Mouse (Mus musculus): ENCODE measurements at regions not wholly inside any gene's neighbourhood (a gene's known extent, or its start where the extent isn't known, plus 50 kb on each side); places are given as distances from the start of the nearest gene placed in this dataset.

DNA sequence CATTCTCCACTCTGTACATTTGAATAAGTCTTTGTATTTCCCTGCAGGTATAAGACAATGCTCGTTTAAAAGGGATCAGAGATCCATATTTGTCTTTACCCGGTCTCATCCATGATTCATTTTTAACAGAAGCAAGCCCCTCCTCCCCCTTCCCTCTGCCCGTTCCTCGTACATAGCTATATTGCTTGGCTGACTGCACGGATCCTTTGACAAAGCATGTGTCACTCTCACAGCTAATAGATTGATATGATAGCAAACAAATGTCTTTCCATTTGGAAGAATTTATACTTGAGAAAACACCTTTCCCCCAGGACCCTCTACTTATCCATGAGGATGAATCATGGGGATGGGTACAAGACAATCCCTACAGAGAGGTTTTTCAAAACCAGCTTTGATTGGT, 160.1 kb downstream of the Gm19935 start:
- Histone ChIP-seq H3K4me2 (ENCODE audit: low read depth) (no peak overlapping the region), H3K36me3 (ENCODE audit: control insufficient read depth, insufficient read depth, low read length) (no peaks in the 10 kb centered on the region), H3K27ac (ENCODE audit: low read depth, low read length) (no peak overlapping the region)

DNA sequence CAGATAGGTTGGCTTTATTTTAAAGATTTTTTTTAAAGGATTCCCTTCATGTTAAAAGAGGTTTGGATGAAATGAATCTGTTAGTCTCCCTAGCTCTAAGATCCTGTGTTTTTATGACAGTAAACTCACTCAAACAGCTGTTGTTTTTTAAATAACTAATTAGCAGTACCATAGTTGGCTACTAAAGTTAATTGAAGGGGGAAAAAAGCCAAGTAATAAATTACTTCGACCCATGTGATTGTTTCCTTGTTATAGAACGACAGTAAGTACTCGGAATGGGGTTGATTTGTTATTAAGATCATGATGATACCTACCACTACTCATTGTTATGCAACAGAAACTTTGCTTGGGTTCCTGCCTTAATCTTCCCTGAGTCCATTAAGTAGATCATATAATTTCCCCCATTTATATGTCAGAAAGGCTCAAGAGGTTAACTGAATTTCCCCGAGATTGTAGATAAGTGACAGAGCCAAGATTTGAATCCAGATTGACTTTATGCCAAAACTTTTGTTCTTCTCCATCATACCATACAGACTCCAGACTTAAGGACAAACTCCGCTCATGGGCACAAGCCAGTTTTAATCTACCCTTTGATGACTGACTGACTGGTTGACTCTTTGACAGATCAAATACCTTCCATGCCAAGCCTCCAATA, 160.6 kb downstream of the Gm19935 start:
- Histone ChIP-seq H3K27me3 (ENCODE audit: control insufficient read depth, insufficient read depth, low read length) (no peaks in the 10 kb centered on the region), H3K36me3 (ENCODE audit: control insufficient read depth, insufficient read depth, low read length) (no peaks in the 10 kb centered on the region), H3K9ac (ENCODE audit: low read length) (no peak overlapping the region), H3K4me3 (ENCODE audit: low read depth, low read length) (no peak overlapping the region), H3K9me3 (ENCODE audit: control insufficient read depth, low read length) (no peaks in the 10 kb centered on the region), H3K4me2 (ENCODE audit: low read depth) (no peak overlapping the region), H3K4me1 (ENCODE audit: control insufficient read depth, insufficient read depth, low read length) (peaks cover 3% of the 10 kb centered on the region; the same call in 1 of the 2 replicates), H3K27ac (ENCODE audit: low read depth, low read length) (no peak overlapping the region)
- WGBS: 63% methylated on average over 5 of the region's 5 CpGs
- ATAC-seq (ENCODE audit: insufficient read depth, low FRiP score, low TSS enrichment): no peak
- no peak for DNase-seq (ENCODE audit: low spot score)

More for the DNA sequence above, 160.1 kb downstream of the Gm19935 start:
- Histone ChIP-seq H3K4me3 (ENCODE audit: low read depth, low read length) (no peak overlapping the region), H3K9me3 (ENCODE audit: control insufficient read depth, low read length) (0 out of 2 replicates have a peak, but pooled peaks cover 3% of the 10 kb centered on the region), H3K27me3 (ENCODE audit: control insufficient read depth, insufficient read depth, low read length) (no peaks in the 10 kb centered on the region), H3K4me1 (ENCODE audit: control insufficient read depth, insufficient read depth, low read length) (peaks cover 3% of the 10 kb centered on the region; the same call in 1 of the 2 replicates), H3K9ac (ENCODE audit: low read length) (no peak overlapping the region)
- no peak for ATAC-seq (ENCODE audit: insufficient read depth, low FRiP score, low TSS enrichment)
- no peak for DNase-seq (ENCODE audit: low spot score)
- whole genome bisulfite sequencing: 57% methylated on average over 5 of the region's 5 CpGs

DNA sequence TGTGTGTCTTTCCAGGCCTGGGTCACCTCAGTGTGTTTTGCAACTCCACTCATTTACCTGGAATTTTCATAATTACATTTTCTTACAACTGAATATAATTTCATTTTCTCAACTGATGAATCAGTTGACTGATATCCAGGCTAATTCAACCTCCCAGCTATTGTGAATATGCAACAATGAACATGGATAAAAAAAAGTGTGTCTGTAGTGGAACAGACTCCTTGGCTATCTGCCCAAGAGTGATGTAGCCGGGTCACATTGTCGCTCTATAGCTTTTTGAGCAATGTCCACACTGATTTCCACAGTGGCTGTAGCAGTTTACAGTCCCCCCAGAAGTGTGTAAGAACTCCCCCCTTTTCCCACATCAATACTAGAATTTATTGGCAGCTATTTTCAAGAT, 162.4 kb downstream of the Gm19935 start:
- no peak overlapping the region for H3K4me2 ChIP-seq (ENCODE audit: low read depth)
- H3K9ac ChIP-seq (ENCODE audit: low read length): no peak overlapping the region
- 95% methylated on average over 2 of the region's 2 CpGs for whole genome bisulfite sequencing
- no peak overlapping the region for H3K27ac ChIP-seq (ENCODE audit: low read depth, low read length)
- H3K36me3 ChIP-seq (ENCODE audit: control insufficient read depth, insufficient read depth, low read length): no peaks in the 10 kb centered on the region
- no peak overlapping the region for H3K4me3 ChIP-seq (ENCODE audit: low read depth, low read length)
- DNase-seq (ENCODE audit: low spot score) (no peak), ATAC-seq (ENCODE audit: insufficient read depth, low FRiP score, low TSS enrichment) (no peak)
- H3K4me1 ChIP-seq (ENCODE audit: control insufficient read depth, insufficient read depth, low read length): peaks cover 3% of the 10 kb centered on the region; the same call in 1 of the 2 replicates
- H3K9me3 ChIP-seq (ENCODE audit: control insufficient read depth, low read length): no peaks in the 10 kb centered on the region
- H3K27me3 ChIP-seq (ENCODE audit: control insufficient read depth, insufficient read depth, low read length): no peaks in the 10 kb centered on the region

DNA sequence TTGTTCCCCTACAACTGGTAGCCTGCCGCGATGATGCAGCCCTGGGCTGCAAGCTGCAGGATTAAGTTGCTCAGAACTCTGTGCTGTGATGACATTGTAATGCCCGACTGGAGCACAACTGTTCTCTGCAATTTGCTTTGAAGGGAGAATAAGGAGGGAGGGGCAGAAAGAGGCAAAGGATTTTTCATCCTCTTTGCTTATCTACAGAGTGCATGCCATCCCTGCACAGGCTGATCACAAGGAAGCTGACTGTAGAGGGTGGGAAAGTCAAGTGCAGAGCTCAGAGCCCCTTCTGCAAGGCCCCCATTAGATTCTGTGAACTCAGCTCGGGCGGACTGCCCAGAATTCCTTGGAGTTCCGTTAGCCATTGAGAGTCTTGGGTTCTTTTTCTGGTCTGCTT, 174.8 kb downstream of the Gm19935 start:
- H3K27ac ChIP-seq (ENCODE audit: low read depth, low read length): no peak overlapping the region
- no peaks in the 10 kb centered on the region for H3K36me3 ChIP-seq (ENCODE audit: control insufficient read depth, insufficient read depth, low read length)
- DNase-seq (ENCODE audit: low spot score): no peak
- H3K4me2 ChIP-seq (ENCODE audit: low read depth): no peak overlapping the region
- WGBS: 75% methylated on average over 6 of the region's 6 CpGs
- no peak overlapping the region for H3K4me3 ChIP-seq (ENCODE audit: low read depth, low read length)
- no peak overlapping the region for H3K9ac ChIP-seq (ENCODE audit: low read length)
- no peaks in the 10 kb centered on the region for H3K4me1 ChIP-seq (ENCODE audit: control insufficient read depth, insufficient read depth, low read length)
- H3K9me3 ChIP-seq (ENCODE audit: control insufficient read depth, low read length): no peaks in the 10 kb centered on the region
- H3K27me3 ChIP-seq (ENCODE audit: control insufficient read depth, insufficient read depth, low read length): no peaks in the 10 kb centered on the region
- ATAC-seq (ENCODE audit: insufficient read depth, low FRiP score, low TSS enrichment): no peak

DNA sequence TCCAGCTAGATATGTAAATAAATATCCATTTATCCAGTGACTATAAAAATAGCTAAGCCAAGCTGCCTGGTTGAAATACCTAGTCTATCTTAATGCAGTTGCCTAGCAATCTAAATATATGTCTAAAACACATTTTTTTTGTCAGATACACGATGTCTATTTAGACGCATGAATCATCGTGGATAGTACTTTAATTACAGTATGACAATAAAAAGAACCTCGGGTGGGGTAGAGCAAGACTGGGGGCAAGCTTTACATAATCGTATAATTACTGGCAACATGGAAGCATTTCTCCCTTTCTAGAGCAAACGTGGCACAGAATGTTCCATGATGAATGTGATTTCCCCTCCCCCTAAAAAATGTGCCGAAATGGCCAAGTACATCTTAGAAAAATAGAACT, 180.4 kb downstream of the Gm19935 start:
- Histone ChIP-seq H3K36me3 (ENCODE audit: control insufficient read depth, insufficient read depth, low read length) (no peaks in the 10 kb centered on the region), H3K9ac (ENCODE audit: low read length) (no peak overlapping the region), H3K27ac (ENCODE audit: low read depth, low read length) (no peak overlapping the region), H3K4me1 (ENCODE audit: control insufficient read depth, insufficient read depth, low read length) (peaks cover 5% of the 10 kb centered on the region; the same call in 1 of the 2 replicates), H3K9me3 (ENCODE audit: control insufficient read depth, low read length) (no peaks in the 10 kb centered on the region), H3K4me3 (ENCODE audit: low read depth, low read length) (no peak overlapping the region), H3K27me3 (ENCODE audit: control insufficient read depth, insufficient read depth, low read length) (no peaks in the 10 kb centered on the region), H3K4me2 (ENCODE audit: low read depth) (no peak overlapping the region)
- WGBS: 86% methylated on average over 7 of the region's 7 CpGs
- ATAC-seq (ENCODE audit: insufficient read depth, low FRiP score, low TSS enrichment) (no peak), DNase-seq (ENCODE audit: low spot score) (no peak)

DNA sequence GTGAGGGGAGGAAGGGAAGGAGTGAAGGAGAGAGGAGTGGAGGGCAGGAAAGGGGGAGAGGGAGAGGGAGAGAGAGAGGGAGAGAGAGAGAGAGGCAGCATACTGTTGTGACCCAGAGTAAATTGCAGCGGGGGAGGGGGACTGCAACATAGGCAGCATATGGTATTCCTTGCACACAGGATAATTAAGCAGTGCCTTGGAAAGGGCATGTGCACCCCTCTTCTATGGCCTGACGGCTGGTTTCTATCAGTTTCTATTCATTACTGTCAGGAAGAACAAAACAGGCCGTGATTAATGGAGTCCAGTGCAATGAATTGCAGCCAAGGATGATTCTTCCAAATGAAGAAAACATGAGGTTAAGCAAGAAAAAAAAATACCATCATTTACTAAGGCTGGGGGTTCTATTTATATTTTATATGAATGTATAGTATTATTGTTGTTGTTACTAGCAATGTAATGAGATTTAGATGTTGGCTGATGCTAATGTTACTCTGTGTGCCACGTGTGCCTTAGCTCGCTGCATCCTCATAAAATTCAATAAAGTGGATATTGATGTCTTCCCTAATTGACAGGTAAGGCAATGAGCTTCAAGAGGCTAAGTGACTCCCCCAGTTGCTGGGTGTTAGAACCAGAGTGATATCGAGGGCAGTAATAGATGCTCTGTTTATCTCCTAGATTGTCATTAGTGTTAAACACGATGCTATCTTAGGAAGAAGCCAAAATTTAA, 181.3 kb downstream of the Gm19935 start:
- Histone ChIP-seq H3K9me3 (ENCODE audit: control insufficient read depth, low read length) (no peaks in the 10 kb centered on the region), H3K9ac (ENCODE audit: low read length) (no peak overlapping the region), H3K4me2 (ENCODE audit: low read depth) (no peak overlapping the region), H3K27ac (ENCODE audit: low read depth, low read length) (no peak overlapping the region), H3K36me3 (ENCODE audit: control insufficient read depth, insufficient read depth, low read length) (no peaks in the 10 kb centered on the region), H3K4me3 (ENCODE audit: low read depth, low read length) (no peak overlapping the region), H3K27me3 (ENCODE audit: control insufficient read depth, insufficient read depth, low read length) (no peaks in the 10 kb centered on the region), H3K4me1 (ENCODE audit: control insufficient read depth, insufficient read depth, low read length) (peaks cover 5% of the 10 kb centered on the region; the same call in 1 of the 2 replicates)
- DNase-seq (ENCODE audit: low spot score) (peak; percentile 75), ATAC-seq (ENCODE audit: insufficient read depth, low FRiP score, low TSS enrichment) (peak; percentile 78)
- WGBS: 54% methylated on average over 7 of the region's 7 CpGs

DNA sequence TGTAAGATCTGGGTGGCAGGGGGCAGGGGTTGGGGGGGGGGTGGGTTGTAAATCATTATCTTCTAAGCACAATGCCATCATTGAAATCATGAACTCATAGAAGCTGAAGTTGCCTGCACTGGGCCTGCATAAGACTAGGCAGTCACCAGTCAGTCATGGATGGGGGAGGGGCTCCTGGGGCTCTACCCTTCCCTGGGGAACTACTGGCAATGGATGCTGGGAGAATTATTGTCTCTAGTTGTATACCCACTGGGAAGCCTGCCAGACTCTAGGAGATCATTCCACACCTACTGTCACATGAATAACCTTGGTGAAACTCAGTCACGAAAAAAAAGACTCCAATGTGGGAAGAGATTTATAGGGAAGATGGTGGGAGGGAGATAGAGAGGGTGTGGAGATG, 186.4 kb downstream of the Gm19935 start:
- Histone ChIP-seq H3K4me3 (ENCODE audit: low read depth, low read length) (no peak overlapping the region), H3K27me3 (ENCODE audit: control insufficient read depth, insufficient read depth, low read length) (no peaks in the 10 kb centered on the region), H3K9ac (ENCODE audit: low read length) (no peak overlapping the region), H3K4me1 (ENCODE audit: control insufficient read depth, insufficient read depth, low read length) (peaks cover 5% of the 10 kb centered on the region; the same call in 1 of the 2 replicates), H3K27ac (ENCODE audit: low read depth, low read length) (no peak overlapping the region), H3K4me2 (ENCODE audit: low read depth) (no peak overlapping the region), H3K36me3 (ENCODE audit: control insufficient read depth, insufficient read depth, low read length) (no peaks in the 10 kb centered on the region), H3K9me3 (ENCODE audit: control insufficient read depth, low read length) (no peaks in the 10 kb centered on the region)
- DNase-seq (ENCODE audit: low spot score): no peak
- WGBS: 81% methylated on average over 1 of the region's 1 CpGs
- ATAC-seq (ENCODE audit: insufficient read depth, low FRiP score, low TSS enrichment): no peak

DNA sequence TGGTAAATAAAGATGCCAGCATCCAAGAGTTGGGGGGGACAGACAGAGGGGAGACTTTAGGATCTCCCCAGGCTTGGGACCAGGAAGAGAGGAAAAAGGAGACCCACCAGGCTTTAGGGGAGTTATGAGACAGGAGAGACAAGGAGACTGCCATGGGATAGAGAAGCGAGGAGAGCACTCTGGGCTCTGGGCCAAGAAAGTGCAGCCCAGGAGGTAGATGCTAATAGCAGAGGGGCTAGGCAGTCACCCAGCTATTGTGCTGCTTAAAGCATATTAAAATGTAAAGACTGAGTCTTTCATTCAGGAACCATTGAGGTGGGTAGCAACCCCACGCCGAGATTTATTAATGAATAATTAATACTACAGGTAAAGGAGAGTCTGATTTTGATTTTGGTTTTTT, 208.8 kb downstream of the Gm19935 start:
- Histone ChIP-seq H3K4me3 (ENCODE audit: low read depth, low read length) (no peak overlapping the region), H3K4me2 (ENCODE audit: low read depth) (no peak overlapping the region), H3K9ac (ENCODE audit: low read length) (no peak overlapping the region), H3K36me3 (ENCODE audit: control insufficient read depth, insufficient read depth, low read length) (no peaks in the 10 kb centered on the region), H3K27me3 (ENCODE audit: control insufficient read depth, insufficient read depth, low read length) (no peaks in the 10 kb centered on the region), H3K27ac (ENCODE audit: low read depth, low read length) (no peak overlapping the region), H3K4me1 (ENCODE audit: control insufficient read depth, insufficient read depth, low read length) (no peaks in the 10 kb centered on the region), H3K9me3 (ENCODE audit: control insufficient read depth, low read length) (no peaks in the 10 kb centered on the region)
- DNase-seq (ENCODE audit: low spot score) (no peak), ATAC-seq (ENCODE audit: insufficient read depth, low FRiP score, low TSS enrichment) (no peak)
- 80% methylated on average over 3 of the region's 3 CpGs for WGBS

Data from neural tube, embryonic 11.5 days (tissue).